Mouse (Mus musculus) urinary bladder, postnatal 10 days (tissue): ENCODE results near the gene Capn15.

Source experiments
- DNase-seq: peaks from one replicate; pipeline ENCODE4 v3.0.0; 2022; ENCODE audit warnings: low spot score

Gene Capn15

DNA sequence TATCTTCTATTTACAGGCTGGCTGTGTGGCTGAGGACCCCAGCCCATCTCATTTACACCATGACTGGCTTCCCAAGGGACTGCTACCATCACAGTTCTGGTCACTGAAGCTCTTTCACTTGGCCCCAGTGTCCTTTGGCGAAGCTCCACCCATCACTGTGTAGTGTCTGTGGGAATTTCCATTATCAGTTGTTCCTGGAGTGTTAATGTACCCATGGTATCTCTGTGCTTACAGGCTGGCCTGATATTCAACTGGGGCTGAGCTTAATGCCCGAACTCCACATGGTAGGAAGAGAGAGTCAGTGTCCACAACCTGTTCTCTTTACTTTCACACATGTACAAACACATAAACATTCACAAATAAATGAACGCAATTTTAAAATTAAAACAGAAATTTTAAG is 7.9 kb upstream of the Capn15 start:
- DNase-seq: no peak

DNA sequence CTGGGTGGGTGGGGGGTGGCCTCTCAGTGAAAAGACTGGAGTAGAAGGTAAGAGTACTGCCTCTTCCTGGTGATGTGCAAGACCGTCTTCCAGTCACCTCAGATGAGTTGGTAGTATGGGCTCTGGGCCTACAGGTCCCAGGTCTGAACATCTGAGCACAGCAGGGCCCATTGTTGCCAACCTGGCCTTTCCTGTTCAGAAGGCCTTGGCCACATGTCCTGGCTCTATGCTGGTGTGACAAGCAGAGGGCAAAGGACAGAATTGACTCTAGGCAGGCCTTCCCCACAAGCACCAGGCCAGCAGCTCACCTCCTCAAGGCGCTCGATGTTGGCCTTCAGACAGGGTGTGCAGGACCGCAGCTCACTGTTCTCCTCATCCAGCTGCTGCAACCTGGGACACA is 6.7 kb upstream of the Capn15 start:
- no peak for DNase-seq

DNA sequence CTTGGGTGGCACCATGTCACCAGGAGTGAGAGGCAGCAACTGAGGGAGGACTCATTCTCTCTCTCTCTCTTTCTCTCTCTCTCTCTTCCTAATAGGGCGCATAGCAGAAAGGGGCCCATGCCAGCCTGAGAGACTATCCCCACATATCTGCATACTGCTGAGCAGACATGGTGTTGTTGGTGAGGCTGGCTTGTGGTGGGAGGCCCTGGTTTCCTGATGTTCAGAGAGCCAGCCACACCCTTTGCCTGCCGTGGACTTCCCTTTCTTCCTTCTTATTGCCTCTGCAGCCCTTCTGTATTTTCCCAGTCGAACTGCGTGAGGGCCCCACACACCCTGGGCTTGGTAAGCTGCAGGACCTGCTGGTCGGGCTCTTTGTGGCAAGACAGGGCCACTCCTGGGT is 4.7 kb upstream of the Capn15 start:
- no peak for DNase-seq

DNA sequence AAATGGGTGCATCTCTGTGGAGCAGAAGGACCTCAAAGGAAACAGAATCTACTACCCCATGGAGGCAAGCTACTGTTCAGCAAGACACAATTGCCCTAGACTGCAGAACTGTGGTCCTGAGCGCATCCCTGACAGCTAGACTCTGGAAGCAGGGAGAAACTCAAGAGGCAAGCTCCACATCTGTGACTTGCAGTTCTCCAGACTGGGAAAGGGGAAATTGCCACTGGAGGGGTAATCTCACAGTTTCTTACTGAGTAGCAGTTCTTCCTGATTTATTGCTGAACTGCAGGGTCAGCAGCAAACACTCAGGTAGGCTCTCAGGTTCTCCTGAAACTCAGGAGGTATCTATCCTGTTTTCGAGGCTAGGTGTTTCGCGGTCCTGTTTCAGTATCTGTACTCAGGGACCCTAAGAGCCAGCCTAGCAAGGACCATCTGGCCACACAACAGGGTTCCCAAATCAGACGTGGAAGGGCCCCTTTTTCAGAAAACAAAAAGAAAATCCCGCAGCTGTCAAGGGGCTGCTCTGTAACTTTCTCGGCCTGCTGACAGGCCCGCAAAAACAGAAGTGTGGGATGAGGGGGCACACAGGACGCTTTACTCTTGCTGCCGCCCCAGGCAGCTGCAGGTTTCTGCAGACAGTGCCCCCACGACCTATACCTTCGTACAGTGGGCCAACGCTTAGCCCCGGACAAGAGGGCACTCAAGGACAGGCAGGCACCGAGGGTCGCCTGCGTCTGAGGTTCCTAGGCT is 865 bp downstream of the Capn15 start:
- no peak for DNase-seq

DNA sequence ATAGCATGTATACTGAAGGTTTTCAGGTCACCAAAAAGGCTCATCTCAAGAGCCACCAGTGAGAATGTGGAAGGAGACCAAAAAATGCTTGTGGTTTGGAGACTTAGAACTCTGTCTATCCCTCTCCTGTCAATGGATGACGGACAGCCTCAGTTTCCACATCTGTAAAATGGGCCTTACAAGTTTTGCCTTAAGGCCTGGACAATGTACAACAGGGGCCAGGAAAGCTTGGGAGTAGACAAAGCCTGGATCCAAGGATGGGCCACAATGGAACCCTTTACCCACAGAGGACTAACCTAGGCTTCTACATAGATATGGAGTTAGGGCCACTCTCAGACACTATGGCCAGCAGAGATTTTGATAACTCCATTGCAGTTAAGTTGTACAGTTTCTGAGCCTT is 1.5 kb downstream of the Capn15 start:
- DNase-seq: no peak

DNA sequence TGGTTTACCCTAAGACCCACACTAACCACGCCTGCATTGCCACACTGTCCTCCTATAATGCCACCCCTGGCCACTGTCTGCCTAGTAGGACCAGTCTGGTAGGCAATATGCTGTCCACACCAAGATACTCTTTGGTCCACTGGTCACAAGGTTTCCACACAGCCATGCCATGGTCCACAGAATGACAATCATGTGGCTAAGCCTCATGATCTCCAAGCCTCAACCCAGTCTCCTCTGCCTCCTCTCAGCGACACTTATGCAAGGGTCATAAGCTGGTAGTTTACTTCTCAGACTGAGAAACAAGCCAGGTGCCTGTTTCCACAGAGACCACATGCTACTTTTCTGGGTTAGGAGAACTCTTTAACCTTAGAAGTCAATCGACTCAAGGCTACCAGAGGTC is 2.7 kb downstream of the Capn15 start:
- DNase-seq: no peak

DNA sequence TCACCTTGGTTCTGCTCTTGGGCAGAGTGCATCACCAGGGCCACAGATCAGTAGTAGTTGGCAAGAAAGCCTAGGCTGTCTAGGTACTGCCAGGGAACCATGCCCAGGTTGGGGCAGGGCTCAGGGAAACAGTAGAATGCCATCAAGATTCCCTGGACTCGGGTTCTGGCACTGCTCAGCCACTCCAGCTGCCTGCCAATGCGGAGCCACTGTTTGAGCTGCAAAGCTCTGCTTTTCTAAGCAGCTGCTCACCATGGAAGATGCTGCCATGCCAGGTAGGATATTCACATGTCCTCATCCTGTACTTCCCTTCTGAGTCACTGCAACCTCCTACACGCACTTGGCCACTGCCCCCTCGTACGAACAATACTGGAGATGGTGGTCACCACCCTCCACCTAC is 4.7 kb downstream of the Capn15 start:
- DNase-seq: no peak

DNA sequence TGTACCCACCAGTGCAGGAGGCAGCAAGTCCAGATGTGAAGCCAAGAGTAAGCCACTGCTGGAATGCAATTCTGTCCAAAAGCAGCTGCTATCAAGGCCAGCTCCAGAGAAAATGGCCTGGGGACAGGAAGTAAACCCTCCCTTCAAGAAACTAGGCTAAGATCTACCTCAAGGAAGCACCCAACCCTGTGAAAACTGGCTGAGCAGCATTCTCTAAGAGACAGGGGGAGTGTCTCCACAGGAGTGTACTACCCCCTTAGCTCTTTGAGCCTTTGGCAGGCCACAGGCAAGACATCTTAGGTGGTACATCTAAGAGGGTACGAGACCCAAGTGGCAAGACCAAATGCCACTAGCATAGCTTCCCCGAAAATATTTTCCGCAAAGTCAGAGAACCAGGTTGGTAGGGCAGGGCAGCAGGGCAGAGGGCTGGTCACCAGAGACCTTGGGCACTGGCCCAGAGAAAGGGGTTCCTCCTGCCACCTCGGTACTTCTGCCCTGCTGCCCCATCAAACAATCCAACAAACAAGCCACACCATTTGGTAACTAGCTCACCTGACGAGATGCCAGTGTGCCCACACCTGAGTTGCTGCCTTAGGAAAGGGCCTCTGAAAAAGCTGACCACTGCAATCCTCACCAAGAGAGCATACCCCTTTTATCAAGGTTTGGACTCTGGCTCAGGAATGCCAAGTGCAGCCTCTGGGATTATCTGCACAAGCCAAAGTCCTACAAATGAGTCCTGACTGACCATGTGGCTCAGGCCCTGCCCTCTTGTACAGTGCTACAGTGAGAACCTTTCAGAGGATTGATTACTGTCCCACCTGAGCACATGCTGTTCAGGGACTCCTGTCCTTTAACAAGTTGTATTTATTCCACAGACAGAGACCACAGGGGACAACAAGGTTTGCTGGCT is 5.5 kb downstream of the Capn15 start:
- DNase-seq: no peak

DNA sequence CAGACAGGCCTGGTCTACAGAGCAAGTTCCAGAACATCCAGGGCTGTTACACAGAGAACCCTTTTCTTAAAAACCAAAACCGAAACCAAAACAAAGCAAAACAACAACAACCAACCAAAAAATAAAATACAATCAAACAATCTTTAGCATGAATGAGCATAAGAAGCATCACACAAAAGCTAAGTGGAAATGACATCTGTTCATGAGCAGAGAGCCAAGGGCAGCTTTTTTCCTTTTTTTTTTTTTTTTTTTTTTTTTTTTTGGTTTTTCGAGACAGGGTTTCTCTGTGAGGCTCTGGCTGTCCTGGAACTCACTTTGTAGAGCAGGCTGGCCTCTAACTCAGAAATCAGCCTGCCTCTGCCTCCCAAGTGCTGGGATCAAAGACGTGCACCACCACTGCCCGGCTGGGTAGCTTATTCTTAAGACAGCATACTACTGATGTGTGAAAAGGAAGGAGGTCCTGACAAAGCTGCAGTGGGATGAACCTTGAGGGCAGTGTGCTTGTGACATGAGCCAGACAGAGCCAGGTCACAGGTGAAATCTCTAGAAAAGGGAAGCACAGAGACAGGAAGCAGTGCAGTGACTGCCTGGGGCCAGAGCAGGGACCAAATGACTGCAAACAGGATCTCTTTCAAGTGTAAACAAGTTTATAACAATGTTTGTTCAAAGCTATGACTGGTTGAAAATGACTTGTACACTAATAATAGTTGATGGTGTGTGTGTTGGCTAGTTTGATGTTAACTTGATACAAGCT is 14.5 kb downstream of the Capn15 start:
- DNase-seq: no peak

DNA sequence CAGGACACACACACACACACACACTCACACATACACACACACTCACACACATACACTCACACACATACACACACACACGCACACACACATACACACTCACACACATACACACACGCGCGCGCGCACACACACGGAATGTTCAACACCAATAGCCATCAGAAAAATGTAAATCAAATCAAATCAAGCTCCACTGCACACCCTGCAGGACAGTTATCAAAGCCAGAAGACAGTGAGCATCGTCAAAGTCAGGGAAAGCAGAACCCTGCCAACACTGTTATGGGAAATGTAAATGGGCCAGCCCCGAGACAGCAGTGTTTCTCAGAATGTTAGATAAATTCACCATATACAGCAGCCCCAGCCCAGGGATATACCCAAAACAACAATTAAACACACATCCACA is 15.1 kb downstream of the Capn15 start:
- no peak for DNase-seq

DNA sequence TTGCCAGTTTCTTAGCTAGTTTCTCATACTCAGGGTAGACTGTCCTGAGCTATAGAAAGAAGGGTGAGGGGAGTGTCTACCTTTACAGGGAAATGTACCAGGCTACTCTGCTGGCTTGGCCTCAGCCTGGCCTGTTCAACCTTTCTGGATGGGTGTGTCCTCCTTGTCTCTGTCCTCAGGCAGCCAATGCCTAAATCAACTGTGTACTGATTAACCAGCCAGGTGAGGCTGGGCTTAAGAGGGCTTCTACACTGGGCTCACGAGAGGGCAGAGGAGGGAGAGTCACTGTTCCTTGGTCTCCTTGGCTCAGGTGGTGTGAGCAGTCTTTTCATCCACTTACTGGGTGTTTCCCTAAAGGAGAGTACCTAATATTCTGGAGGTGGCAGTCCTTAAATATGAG is 17.4 kb downstream of the Capn15 start:
- no peak for DNase-seq

DNA sequence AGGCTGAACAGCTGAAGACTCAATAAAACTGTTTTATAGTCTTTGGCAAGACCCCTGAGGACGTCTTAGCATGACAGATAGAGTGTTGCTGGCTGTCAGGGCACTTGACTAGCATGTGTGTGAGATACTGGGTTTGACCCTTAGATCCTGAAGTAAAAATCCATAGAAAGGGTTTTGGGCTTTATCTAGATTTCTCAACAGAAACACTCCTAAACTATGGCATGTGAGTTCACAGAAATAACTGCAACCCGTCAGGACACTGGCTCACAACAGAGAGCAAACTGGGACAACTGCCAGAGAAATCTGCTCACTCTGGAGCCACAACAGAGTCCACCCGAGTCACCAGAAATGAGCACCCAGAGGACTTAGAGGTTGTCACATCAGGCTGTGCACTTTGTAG is 17.9 kb downstream of the Capn15 start:
- DNase-seq: no peak

DNA sequence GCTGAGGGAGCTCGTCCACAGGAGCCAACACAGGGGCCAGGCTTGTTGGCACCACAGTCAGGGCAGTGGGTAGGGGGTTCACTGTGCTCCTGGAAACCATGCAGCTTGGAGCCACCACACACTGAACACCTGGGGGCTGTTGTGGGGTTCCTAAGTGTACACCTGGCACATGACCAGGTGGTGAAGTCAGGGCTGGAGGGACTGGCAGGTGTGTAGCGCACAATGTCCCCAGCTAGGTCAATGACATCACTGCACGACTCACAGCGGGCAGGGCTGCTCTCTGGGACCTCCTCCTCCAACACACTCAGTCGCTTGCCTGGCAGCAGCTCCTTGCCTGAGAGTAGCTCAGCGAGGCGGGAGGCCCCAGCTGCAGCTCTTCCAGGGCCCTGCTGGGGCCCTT is 21.3 kb downstream of the Capn15 start:
- no peak for DNase-seq

DNA sequence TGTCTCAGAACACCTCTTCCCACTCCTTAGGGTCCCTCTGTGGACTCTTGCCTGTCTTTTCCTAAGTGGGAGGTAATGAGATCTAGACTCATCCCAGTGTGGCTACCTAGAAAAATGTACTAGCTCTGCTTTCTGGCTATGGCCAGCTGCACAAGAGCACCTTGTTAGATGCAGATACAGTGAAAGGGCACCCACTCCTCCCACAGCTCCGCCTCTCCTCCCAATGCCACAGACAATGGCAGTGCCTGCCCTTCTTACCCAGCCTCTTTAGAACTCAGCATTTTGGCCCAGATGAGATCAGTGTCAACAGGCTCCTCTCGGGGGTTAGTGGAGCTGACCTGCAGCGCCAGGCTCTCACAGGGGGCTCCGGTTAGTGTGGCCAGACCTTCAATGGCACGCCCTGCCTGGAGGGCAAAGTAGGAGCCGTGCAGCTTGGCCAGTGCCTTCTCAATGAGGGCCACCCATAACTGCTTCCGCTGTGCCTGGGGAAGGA is 23.1 kb downstream of the Capn15 start:
- no peak for DNase-seq

DNA sequence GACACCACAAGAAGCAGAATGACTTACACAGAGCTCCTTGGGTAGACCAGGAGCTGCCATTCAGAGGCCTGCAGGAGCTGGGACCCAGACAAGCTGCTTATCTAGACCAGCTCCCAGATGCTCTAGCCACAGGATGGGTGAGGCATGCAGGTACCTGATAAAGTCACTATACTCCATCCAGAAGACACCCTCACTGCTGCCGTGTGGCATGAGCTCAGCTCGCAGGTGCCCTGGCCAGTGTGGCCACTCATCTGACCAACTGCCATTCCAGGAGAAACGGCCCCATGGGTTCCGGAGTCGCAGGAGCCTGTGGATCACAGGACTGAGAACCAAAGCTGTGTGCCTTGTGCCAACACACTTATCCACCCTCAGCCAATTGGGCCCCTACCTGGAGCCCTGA is 24.0 kb downstream of the Capn15 start:
- DNase-seq: no peak

DNA sequence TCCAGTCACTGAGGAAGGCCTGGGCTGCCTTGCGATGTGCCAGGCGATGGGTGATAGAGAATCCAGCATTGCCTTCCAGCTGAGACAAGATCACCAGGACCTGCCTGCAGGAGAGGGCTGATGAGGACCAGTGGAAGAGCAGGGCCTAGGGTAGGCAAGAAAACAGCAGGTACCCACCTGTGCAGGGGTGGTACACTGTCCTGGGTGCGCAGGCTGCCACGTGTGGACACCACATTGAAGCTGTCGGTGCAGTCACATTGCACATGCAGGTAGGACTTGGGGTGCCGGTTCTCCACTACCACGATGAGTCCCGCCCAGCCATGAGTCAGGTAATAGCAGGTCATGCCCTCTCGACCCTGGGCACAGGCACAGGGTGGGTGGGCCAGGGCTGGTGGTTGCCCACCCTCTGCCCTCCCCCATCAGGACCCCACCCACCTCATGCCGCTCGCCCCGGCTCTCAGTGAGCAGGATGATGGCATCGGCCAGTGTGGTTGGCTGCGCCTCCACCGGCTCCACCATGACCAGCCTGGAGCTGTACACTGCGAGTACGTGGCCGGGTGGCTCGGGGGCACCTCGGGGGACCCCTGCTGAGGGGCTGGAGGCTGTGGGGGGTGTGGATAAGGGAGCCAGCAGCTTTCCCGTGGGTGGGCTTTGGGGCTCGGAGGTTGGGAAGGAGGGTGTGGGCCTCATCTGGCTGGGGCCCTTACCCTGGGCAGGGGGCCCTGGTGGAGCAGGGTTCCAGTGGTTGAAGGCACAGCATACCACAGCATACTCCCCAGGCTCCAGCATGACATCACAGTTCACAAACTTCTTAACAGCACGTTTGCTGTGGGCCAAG is 25.7 kb downstream of the Capn15 start:
- no peak for DNase-seq

DNA sequence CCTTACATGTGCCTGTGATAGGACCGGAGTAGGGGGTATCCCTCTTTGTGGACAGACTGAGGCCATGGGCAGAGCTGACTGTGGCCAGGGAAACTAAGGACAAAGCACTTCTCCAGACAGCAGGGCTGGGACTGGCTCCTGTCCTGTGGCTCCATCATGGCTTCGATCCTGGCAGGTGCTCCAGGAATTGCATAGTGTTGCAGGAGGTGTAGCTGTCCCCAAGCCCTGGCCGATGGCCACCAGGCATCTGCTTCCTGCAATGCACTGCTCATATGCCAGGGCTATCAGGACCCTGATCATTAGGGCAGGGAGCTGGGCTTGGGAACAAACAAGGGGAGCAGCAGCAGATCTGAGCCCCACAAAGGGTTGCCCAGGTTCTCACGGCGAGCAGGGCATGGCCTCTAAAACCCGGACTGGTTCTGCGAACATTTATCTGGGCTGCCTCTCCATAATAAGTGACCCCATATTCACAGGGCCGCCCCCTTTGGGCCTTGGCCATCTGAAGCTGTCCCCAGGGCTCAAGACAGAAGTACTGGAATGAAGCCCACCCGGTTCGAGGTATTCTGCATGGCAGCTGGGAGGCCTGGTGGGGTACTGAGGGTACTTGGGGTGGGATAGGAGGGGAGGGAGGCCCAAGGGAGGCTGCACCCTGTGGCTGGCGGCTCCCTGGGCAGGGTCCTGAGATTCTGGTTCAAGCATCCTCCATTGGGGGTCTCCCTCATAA is 26.7 kb downstream of the Capn15 start:
- DNase-seq: no peak

DNA sequence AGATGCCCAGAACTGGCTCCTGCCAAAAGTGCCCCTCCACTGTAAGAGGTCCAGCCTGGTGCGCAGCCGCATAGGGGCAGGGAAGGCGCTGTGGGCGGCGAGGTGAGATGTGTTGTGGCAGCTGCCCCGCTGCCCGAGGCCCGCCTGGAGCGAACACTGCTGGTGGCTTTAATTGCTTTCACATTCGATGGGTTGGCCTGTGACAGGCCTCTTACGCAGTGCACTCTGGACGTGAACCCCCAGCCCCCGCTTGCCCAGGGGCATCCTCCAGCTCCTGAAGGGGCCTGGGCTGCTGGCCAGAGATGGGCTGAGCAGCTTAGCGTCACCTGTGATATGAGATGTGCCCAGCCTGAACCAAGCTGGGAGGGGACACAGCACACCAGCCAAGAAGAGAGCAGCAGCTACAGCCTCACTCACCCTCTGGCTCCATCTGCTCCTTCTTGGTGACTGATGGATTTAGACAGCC is 28.0 kb downstream of the Capn15 start:
- DNase-seq: no peak

DNA sequence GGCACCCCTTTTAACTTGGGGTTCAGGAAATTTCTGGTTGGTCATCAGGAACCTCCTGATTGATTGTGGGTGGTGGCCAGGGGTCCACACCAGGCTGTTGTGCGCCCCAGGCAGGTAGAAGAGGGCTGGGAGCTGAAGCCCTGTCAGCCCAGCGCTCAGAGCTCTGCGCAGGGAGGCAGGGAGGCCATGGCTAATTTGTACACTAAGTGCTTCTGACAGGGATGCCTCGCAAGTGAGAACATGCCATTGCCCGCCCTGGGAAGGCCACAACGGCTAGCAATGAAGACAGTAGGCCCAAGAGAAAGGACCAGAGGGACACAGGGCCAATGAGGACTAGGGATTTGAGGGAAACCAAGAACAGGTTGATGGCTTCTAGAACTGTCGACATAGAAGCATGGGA is 29.0 kb downstream of the Capn15 start:
- DNase-seq: no peak

DNA sequence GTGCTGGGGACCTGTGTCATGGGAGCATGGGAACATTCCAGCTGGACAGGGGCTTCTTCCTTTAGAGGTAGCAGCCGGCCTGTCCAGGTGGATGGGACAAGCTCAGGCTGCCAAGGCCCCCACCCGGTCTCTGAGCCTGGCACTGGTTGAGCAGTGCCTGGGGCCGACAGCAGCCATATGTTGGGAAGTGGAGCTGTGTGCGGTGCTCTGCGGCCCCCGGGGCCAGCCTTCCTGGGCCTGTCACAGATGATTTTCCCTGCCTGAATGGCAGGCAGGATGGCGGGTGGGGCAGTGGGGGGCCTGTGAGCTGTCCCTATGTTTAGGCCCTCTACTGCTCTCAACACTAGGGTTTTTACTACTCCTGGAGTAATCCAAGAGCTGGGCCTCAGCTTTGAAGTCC is 29.4 kb downstream of the Capn15 start:
- DNase-seq: no peak

DNA sequence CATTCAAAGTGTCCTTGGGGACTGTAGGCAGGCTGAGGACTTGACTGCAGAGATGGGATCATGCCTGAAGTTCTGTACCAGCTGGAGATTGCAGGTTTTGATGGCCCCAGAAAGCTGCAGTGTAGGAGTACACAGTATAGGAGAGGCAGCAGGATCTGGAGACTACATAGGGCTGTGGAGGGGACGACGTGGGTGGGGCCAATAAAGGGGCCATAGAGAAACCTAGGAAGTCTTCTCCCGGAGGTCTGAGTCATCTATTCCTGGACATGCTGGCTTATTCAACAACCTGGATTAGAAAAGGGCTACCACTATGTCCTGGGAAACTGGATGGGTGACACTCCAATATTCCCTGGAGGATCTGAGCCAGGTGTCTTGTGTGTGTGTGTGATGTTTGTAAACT is 29.9 kb downstream of the Capn15 start:
- no peak for DNase-seq
